Mouse (Mus musculus) spleen, adult 2 months (tissue): ENCODE results near the gene Ngfr. TPM values are rescaled to one million over a fixed set of nuclear protein-coding genes. Genes with fewer than 3 reads are reported as not detected.

Experiments
- DNase-seq, 2 experiments: peaks; one replicate each; pipeline versions ENCODE4 v3.0.0 to v3.0.0-alpha.2; 2012 to 2021; ENCODE audit warnings: low spot score in 2 of 2, low read depth in 1 of 2
- H3K27ac ChIP-seq: fragments of 200-500 bp; 2 replicates; pipeline ENCODE4 v1.5.1; 2012; ENCODE audit warnings: low read length, inconsistent platforms; ENCODE audit not compliant: insufficient read depth
- H3K27me3 ChIP-seq: fragments of 200-500 bp; 2 replicates; pipeline ENCODE4 v1.6.1; 2012; ENCODE audit warnings: mild to moderate bottlenecking, moderate library complexity, low read length, inconsistent platforms; ENCODE audit not compliant: control insufficient read depth, insufficient read depth
- H3K36me3 ChIP-seq: fragments of 200-500 bp; 2 replicates; pipeline ENCODE4 v1.6.1; 2012; ENCODE audit warnings: mild to moderate bottlenecking, low read length, inconsistent platforms; ENCODE audit not compliant: control insufficient read depth, insufficient read depth
- H3K4me1 ChIP-seq: fragments of 200-500 bp; 2 replicates; pipeline ENCODE4 v1.6.1; 2011; ENCODE audit warnings: inconsistent platforms; ENCODE audit not compliant: control insufficient read depth, insufficient read depth, insufficient read length
- H3K4me3 ChIP-seq: fragments of 200-500 bp; 2 replicates; pipeline ENCODE4 v1.5.1; 2011; ENCODE audit warnings: mild to moderate bottlenecking, inconsistent platforms; ENCODE audit not compliant: insufficient read depth, insufficient read length; ENCODE audit errors: extremely low read depth
- CTCF ChIP-seq: fragments of 200-500 bp; IDR thresholded peaks from 2 replicates; pipeline ENCODE4 v1.5.1; 2011; ENCODE audit warnings: mild to moderate bottlenecking, inconsistent platforms; ENCODE audit not compliant: insufficient read depth, insufficient read length, insufficient replicate concordance; ENCODE audit errors: extremely low read depth
- POLR2A ChIP-seq: fragments of 200-500 bp; IDR thresholded peaks from 2 replicates; pipeline ENCODE4 v1.6.1; 2011; ENCODE audit warnings: low read depth, low read length, inconsistent platforms
- WGBS: fragments of 180-500 bp; shearing (Covaris S2); methylation state at CpG from one replicate; pipeline ENCODE4 v1.1.7; 2018; 5-methylcytosine and 5-hydroxymethylcytosine counted together
- polyA plus RNA-seq: library from polyadenylated mRNA; depleted of rRNA; stranded (reverse); fragments of >200 nt; gene quantifications from 2 replicates; pipeline ENCODE4 v1.2.3, GENCODE M21; 2012

Gene Ngfr
- polyA plus RNA-seq, 1 experiment, result 7.3 TPM

GRCm38 (mm10) chr11:95567936-95568715 is 19.4 kb downstream of the Ngfr start:
- no peak for DNase-seq
- no peak overlapping the region for H3K27ac ChIP-seq
- H3K36me3 ChIP-seq, result no peaks in the 10 kb centered on the region
- 82% methylated on average over 8 of the region's 8 CpGs for WGBS
- no peaks in the 10 kb centered on the region for H3K4me1 ChIP-seq
- TF ChIP-seq POLR2A, result no peak
- no peak for TF ChIP-seq CTCF
- no peak overlapping the region for H3K4me3 ChIP-seq
- no peaks in the 10 kb centered on the region for H3K27me3 ChIP-seq

- Histone ChIP-seq H3K36me3 (no peaks in the 10 kb centered on the region), H3K27ac (no peak overlapping the region), H3K4me3 (no peak overlapping the region), H3K27me3 (no peaks in the 10 kb centered on the region), H3K4me1 (no peaks in the 10 kb centered on the region)
- DNase-seq, result no peak
- 91% methylated on average over 6 of the region's 6 CpGs for WGBS
- no peak for TF ChIP-seq POLR2A
- TF ChIP-seq CTCF, result no peak
These were observed 20.2 kb downstream of the Ngfr start for GRCm38 (mm10) chr11:95567366-95567765.

GRCm38 (mm10) chr11:95565327-95565726 is 22.2 kb downstream of the Ngfr start:
- TF ChIP-seq CTCF, result no peak
- TF ChIP-seq POLR2A, result no peak
- H3K27me3 ChIP-seq, result no peaks in the 10 kb centered on the region
- no peak overlapping the region for H3K27ac ChIP-seq
- WGBS, result 91% methylated on average over 10 of the region's 10 CpGs
- H3K4me3 ChIP-seq, result no peak overlapping the region
- H3K36me3 ChIP-seq, result no peaks in the 10 kb centered on the region
- no peaks in the 10 kb centered on the region for H3K4me1 ChIP-seq
- DNase-seq, result no peak

DNA sequence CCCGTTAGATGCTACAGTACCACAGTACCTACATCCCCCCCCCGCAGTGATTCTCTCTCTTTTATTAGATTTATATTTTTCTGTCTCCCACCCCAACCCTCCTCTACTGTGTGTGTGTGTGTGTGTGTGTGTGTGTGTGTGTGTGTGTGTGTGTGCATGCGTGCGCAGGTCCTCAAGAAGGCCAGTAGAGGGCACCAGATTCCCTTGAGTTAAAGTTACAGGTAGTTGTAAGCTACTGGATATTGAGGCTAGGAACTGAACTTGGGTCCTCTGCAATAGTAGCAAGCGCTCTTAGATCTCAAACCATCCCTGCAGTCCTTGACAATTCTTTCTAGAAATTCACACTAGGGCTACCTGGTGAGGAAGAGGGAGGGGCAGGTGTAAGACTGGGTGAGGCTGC is 23.7 kb downstream of the Ngfr start:
- no peaks in the 10 kb centered on the region for H3K4me1 ChIP-seq
- DNase-seq, result no peak
- H3K27me3 ChIP-seq, result no peaks in the 10 kb centered on the region
- no peak overlapping the region for H3K27ac ChIP-seq
- TF ChIP-seq POLR2A (no peak), CTCF (no peak)
- WGBS, result 93% methylated on average over 5 of the region's 5 CpGs
- H3K36me3 ChIP-seq, result no peaks in the 10 kb centered on the region
- H3K4me3 ChIP-seq, result no peak overlapping the region

GRCm38 (mm10) chr11:95560773-95561172 is 26.8 kb downstream of the Ngfr start:
- no peaks in the 10 kb centered on the region for H3K36me3 ChIP-seq
- whole genome bisulfite sequencing, result 51% methylated on average over 3 of the region's 3 CpGs
- DNase-seq, result no peak
- no peaks in the 10 kb centered on the region for H3K4me1 ChIP-seq
- no peaks in the 10 kb centered on the region for H3K27me3 ChIP-seq
- no peak overlapping the region for H3K4me3 ChIP-seq
- TF ChIP-seq POLR2A (no peak), CTCF (no peak)
- no peak overlapping the region for H3K27ac ChIP-seq

- TF ChIP-seq POLR2A (no peak), CTCF (no peak)
- H3K27ac ChIP-seq, result no peak overlapping the region
- H3K4me1 ChIP-seq, result no peaks in the 10 kb centered on the region
- DNase-seq, result no peak
- H3K27me3 ChIP-seq, result no peaks in the 10 kb centered on the region
- H3K4me3 ChIP-seq, result no peak overlapping the region
- H3K36me3 ChIP-seq, result no peaks in the 10 kb centered on the region
- 83% methylated on average over 2 of the region's 2 CpGs for WGBS
These were observed 27.8 kb downstream of the Ngfr start for GRCm38 (mm10) chr11:95559761-95560160.

- no peak overlapping the region for H3K27ac ChIP-seq
- WGBS, result 73% methylated on average over 6 of the region's 6 CpGs
- TF ChIP-seq POLR2A, result no peak
- no peaks in the 10 kb centered on the region for H3K27me3 ChIP-seq
- no peaks in the 10 kb centered on the region for H3K36me3 ChIP-seq
- no peak overlapping the region for H3K4me3 ChIP-seq
- no peaks in the 10 kb centered on the region for H3K4me1 ChIP-seq
- DNase-seq, result no peak
These were observed 29.8 kb downstream of the Ngfr start for GRCm38 (mm10) chr11:95557719-95558118.
